Mouse (Mus musculus): ENCODE measurements at regions not wholly inside any gene's neighbourhood (a gene's known extent, or its start where the extent isn't known, plus 50 kb on each side); places are given as distances from the start of the nearest gene placed in this dataset.
A peak's percentile ranks its signal among the peaks of the same experiment; 100 is the strongest.

DNA sequence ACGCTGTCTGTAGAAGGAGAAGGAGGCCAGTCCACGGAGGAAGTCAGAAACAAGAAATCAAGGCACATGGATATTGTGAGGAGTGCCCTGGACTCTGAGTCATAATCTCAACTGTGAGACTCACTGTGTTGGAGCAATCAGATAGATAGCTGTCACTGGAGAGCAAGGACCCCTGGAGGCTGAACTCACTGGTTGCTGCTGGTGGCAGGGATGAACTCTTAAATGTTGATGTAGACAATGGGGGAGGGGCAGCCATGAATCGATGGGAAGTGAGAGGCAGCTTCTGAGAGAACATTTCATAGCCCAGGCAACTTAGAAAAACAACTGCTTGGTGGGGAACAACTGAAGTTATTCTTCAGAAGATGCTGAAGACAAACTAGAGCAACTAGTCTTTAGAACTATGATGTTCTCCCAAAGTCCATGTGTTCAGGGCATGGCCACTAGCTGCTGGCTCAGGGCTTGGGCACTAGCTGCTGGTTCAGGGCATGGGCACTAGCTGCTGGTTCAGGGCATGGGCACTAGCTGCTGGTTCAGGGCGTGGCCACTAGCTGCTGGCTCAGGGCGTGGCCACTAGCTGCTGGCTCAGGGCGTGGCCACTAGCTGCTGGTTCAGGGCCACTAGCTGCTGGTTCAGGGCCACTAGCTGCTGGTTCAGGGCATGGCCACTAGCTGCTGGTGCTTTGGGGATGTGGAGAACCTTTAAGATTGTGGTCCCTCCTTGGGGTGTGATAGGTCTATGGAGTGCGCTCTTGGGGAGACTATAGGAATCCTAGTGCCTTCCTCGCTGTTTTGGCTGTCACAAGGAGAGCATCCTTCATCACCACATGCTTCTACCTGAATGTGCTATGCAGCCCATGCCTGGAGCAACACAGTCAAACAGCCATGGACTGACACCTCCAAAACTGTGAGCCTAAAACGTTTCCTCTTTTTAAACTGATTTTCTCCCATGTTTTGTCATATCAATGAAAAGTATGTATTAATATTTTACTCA, 905.7 kb upstream of the Car8 start:
- Histone ChIP-seq H3K4me3 (no peak overlapping the region), H3K4me1 (peaks cover 13% of the 10 kb centered on the region), H3K36me3 (no peaks in the 10 kb centered on the region), H3K9me3 (replicated peaks) (no peaks in the 10 kb centered on the region), H3K27ac (no peak overlapping the region), H3K27me3 (ENCODE audit: low read depth, poor library complexity, severe bottlenecking) (no peaks in the 10 kb centered on the region)
- WGBS, result 85% methylated on average over 9 of the region's 9 CpGs
- DNase-seq (ENCODE audit: low spot score), result peak; percentile 15

GRCm38 (mm10) chr4:9143087-9143486, 904.2 kb upstream of the Car8 start:
- 95% methylated on average over 3 of the region's 3 CpGs for WGBS
- DNase-seq (ENCODE audit: low spot score), result no peak

DNA sequence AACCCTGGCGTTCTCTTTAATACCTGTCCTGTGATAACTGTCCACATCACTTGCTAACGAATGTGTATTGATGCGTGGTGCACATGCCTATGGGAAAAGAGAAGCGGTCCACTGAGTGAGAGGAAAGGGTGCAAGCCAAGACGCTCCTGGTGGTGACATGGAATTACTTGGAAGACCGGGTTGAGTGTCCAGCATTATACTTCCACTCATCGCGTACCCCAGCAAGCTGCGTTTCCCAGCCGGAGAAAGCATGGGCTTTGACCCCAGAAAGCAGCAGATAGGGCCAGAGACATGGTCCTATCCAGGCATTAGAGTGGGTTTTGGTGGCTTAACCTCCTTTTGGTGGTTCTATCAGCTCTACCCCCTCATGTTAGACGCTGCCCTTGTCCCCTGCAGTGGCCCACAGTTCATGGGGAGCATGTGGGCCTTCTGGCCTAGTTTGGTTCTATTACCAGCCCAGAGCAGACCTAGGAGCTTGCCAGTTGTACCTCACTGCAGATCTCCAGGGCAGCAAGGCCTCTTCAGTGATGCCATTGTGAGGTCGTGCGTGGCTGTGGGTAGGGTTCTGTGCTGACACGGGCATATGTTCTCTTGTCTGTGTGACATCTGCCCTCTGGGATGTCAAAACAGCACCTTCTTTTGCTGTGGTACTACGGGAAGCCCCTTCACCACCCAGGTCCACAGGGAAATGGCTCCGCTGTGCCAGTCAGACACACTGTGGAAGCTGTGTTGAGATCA, 903.3 kb upstream of the Car8 start:
- Histone ChIP-seq H3K4me1 (peaks cover 1% of the 10 kb centered on the region), H3K36me3 (no peaks in the 10 kb centered on the region), H3K9me3 (replicated peaks) (no peaks in the 10 kb centered on the region), H3K27me3 (ENCODE audit: low read depth, poor library complexity, severe bottlenecking) (no peaks in the 10 kb centered on the region), H3K4me3 (no peak overlapping the region), H3K27ac (no peak overlapping the region)
- WGBS, result 91% methylated on average over 16 of the region's 16 CpGs
- no peak for DNase-seq (ENCODE audit: low spot score)

More at GRCm38 (mm10) chr4:9143087-9143486, 904.2 kb upstream of the Car8 start:
- Histone ChIP-seq H3K4me1 (peaks cover 11% of the 10 kb centered on the region), H3K27me3 (ENCODE audit: low read depth, poor library complexity, severe bottlenecking) (no peaks in the 10 kb centered on the region), H3K27ac (no peak overlapping the region), H3K4me3 (no peak overlapping the region), H3K36me3 (no peaks in the 10 kb centered on the region), H3K9me3 (replicated peaks) (no peaks in the 10 kb centered on the region)

- WGBS, result 75% methylated on average over 3 of the region's 3 CpGs
- DNase-seq (ENCODE audit: low spot score), result no peak
- Histone ChIP-seq H3K27me3 (ENCODE audit: low read depth, poor library complexity, severe bottlenecking) (no peaks in the 10 kb centered on the region), H3K4me3 (no peak overlapping the region), H3K36me3 (no peaks in the 10 kb centered on the region), H3K4me1 (peaks cover 11% of the 10 kb centered on the region), H3K9me3 (replicated peaks) (no peaks in the 10 kb centered on the region), H3K27ac (no peak overlapping the region)
Measured at GRCm38 (mm10) chr4:9140691-9141090, 901.9 kb upstream of the Car8 start.

- Histone ChIP-seq H3K27me3 (ENCODE audit: low read depth, poor library complexity, severe bottlenecking) (no peaks in the 10 kb centered on the region), H3K9me3 (replicated peaks) (no peaks in the 10 kb centered on the region), H3K4me1 (peaks cover 13% of the 10 kb centered on the region), H3K27ac (no peak overlapping the region), H3K4me3 (no peak overlapping the region), H3K36me3 (no peaks in the 10 kb centered on the region)
- 75% methylated on average over 13 of the region's 13 CpGs for WGBS
- no peak for DNase-seq (ENCODE audit: low spot score)
Measured at GRCm38 (mm10) chr4:9136657-9137056, 897.8 kb upstream of the Car8 start.

DNA sequence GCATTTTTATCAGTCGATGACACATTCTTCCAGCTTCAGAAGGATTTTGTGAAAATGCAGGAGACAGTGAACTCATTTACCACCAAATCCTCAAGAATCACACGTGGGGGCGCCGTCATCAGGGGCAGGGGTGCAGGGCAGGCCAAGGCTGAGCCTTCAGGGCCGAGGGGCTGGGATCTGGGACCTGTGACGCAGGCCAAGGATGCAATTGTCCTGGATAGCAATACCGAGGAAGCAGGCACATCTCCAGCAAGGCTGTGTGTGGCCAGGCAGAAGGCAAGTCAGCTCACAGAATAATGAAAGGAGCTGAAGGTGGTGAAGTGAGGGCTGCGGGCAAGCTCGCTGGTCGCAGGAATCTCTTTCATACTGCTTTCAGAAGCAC, 897.3 kb upstream of the Car8 start:
- WGBS, result 21% methylated on average over 10 of the region's 10 CpGs
- no peak for DNase-seq (ENCODE audit: low spot score)
- Histone ChIP-seq H3K4me3 (peak overlapping the region; percentile 39), H3K27ac (0 out of 2 replicates have a peak overlapping the region, but pooled peaks have one; percentile 47), H3K27me3 (ENCODE audit: low read depth, poor library complexity, severe bottlenecking) (no peaks in the 10 kb centered on the region), H3K36me3 (no peaks in the 10 kb centered on the region), H3K9me3 (replicated peaks) (no peaks in the 10 kb centered on the region), H3K4me1 (peaks cover 13% of the 10 kb centered on the region)

DNA sequence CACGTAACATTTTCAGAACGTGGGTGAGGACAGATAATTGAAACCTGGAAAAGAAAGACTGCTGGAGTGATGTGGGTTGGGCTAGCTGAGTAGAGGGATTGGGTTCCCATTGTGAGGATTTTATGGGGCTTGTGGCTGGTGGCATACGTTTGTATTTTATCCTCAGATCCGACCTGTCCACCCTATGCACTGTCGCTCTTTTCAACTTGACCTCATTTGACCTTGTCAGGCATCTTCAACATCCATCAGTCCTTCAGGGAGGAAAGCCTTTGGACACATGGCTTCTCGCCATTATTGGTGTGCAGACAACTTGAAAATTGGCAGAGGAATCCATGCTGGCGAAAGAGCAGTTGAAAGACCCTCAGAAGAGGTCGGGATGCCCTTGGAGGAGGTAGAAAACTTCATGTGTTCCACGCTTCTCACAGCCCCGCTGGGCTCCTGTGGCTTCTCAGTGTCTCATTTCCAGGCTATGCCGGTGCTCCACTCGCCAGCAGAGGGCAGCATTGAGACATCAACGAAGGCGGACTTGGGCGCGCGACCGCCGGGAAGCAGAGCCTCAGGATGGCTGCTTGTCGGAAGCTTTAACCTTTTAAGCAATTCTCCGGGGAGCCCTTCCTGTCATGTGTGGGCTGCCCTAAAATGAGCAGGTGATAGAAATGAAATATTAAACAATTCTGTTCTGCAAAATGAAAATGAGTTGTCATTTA, 896.8 kb upstream of the Car8 start:
- Histone ChIP-seq H3K4me1 (peaks cover 13% of the 10 kb centered on the region), H3K27me3 (ENCODE audit: low read depth, poor library complexity, severe bottlenecking) (no peaks in the 10 kb centered on the region), H3K4me3 (peak overlapping the region; percentile 39), H3K36me3 (no peaks in the 10 kb centered on the region), H3K27ac (0 out of 2 replicates have a peak overlapping the region, but pooled peaks have one; percentile 47), H3K9me3 (replicated peaks) (no peaks in the 10 kb centered on the region)
- WGBS, result 17% methylated on average over 21 of the region's 21 CpGs
- DNase-seq (ENCODE audit: low spot score), result peak; percentile 98

- Histone ChIP-seq H3K27ac (no peak overlapping the region), H3K9me3 (replicated peaks) (no peaks in the 10 kb centered on the region), H3K36me3 (no peaks in the 10 kb centered on the region), H3K27me3 (ENCODE audit: low read depth, poor library complexity, severe bottlenecking) (no peaks in the 10 kb centered on the region), H3K4me3 (no peak overlapping the region), H3K4me1 (peaks cover 13% of the 10 kb centered on the region)
- DNase-seq (ENCODE audit: low spot score), result no peak
- WGBS, result 86% methylated on average over 2 of the region's 2 CpGs
Measured at GRCm38 (mm10) chr4:9133695-9134094, 894.9 kb upstream of the Car8 start.

DNA sequence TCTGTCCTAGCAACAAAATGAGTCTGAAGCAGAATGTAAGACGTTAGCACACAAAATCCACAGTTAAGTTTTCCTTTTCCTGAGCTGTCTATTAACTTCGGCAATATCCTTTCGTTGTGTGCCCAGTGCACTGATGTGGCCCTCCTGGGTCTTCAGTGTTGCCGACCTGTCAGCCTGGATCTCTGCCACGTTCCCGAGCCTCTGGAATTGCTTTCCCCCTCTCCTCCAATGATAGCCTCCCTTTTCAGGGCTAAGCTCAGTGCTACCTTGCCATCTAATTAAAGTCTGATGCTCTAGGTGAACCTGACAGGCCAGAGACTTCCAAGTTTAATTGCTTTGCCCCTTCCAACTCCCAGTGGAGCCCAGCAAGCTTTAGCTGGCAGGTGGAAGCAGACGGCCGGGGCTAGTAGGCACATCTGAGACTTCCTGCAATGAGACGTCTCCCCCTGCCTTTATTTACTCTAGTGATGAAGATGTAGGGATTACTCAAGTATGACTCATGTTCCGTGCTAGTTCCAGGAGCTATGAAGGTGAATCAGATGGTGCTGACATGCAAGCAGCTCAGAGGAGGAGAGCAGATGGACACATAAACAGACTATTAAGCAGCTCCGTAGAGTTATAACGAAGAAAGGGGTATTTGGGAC, 894.3 kb upstream of the Car8 start:
- no peak overlapping the region for H3K27ac ChIP-seq
- H3K36me3 ChIP-seq, result no peaks in the 10 kb centered on the region
- H3K4me3 ChIP-seq, result no peak overlapping the region
- H3K27me3 ChIP-seq (ENCODE audit: low read depth, poor library complexity, severe bottlenecking), result no peaks in the 10 kb centered on the region
- no peak for DNase-seq (ENCODE audit: low spot score)
- 75% methylated on average over 12 of the region's 12 CpGs for WGBS
- no peaks in the 10 kb centered on the region for H3K9me3 ChIP-seq (replicated peaks)
- H3K4me1 ChIP-seq, result peaks cover 13% of the 10 kb centered on the region

- no peaks in the 10 kb centered on the region for H3K27me3 ChIP-seq (ENCODE audit: low read depth, poor library complexity, severe bottlenecking)
- H3K27ac ChIP-seq, result no peak overlapping the region
- no peaks in the 10 kb centered on the region for H3K9me3 ChIP-seq (replicated peaks)
- H3K4me1 ChIP-seq, result peaks cover 13% of the 10 kb centered on the region
- DNase-seq (ENCODE audit: low spot score), result no peak
- 90% methylated on average over 6 of the region's 6 CpGs for WGBS
- no peaks in the 10 kb centered on the region for H3K36me3 ChIP-seq
- no peak overlapping the region for H3K4me3 ChIP-seq
Measured at GRCm38 (mm10) chr4:9132356-9132755, 893.5 kb upstream of the Car8 start.

- no peak overlapping the region for H3K4me3 ChIP-seq
- DNase-seq (ENCODE audit: low spot score), result no peak
- H3K27ac ChIP-seq, result no peak overlapping the region
- peaks cover 11% of the 10 kb centered on the region for H3K4me1 ChIP-seq
- H3K36me3 ChIP-seq, result no peaks in the 10 kb centered on the region
- no peaks in the 10 kb centered on the region for H3K27me3 ChIP-seq (ENCODE audit: low read depth, poor library complexity, severe bottlenecking)
- no peaks in the 10 kb centered on the region for H3K9me3 ChIP-seq (replicated peaks)
- WGBS, result 85% methylated on average over 9 of the region's 9 CpGs
Measured at GRCm38 (mm10) chr4:9131610-9132009, 892.8 kb upstream of the Car8 start.

DNA sequence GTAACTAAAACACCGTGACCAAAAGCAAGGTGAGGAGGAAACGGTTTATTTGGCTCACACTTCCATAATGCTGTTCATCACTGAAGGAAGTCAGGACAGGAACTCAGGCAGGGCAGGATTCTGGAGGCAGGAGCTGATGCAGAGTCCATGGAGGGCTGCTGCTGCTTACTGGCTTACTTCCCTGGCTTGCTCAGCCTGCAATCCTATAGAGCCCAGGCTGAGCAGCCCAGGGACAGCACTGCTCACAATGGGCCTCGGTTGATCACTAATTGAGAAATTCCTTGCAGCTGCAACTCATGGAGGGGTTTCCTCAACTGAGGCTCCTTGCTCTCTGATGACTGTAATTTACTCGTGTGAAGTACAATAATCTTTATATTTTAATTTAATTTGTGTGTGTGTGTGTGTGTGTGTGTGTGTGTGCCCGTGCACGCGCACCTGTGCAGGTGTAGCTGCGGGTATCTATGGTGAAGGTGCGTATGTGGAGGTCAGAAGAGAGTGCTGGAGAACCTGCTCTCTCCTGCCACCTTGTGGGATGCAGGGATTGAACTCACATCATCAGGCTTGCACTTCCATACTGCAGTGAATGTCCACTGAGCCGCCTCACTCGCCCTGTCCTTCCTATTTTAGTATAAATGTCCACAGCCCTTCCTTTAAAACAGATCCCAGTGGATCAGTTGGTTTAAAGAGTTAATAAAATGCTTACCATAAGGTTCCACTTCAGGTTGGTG, 886.6 kb upstream of the Car8 start:
- no peak overlapping the region for H3K27ac ChIP-seq
- peak; percentile 61 for DNase-seq (ENCODE audit: low spot score)
- H3K36me3 ChIP-seq, result no peaks in the 10 kb centered on the region
- no peaks in the 10 kb centered on the region for H3K27me3 ChIP-seq (ENCODE audit: low read depth, poor library complexity, severe bottlenecking)
- H3K4me1 ChIP-seq, result peaks cover 11% of the 10 kb centered on the region
- H3K9me3 ChIP-seq (replicated peaks), result no peaks in the 10 kb centered on the region
- 51% methylated on average over 11 of the region's 11 CpGs for WGBS
- H3K4me3 ChIP-seq, result no peak overlapping the region
